8 mouse cellular contexts compared by ENCODE assay signal in the genomic region with DNA sequence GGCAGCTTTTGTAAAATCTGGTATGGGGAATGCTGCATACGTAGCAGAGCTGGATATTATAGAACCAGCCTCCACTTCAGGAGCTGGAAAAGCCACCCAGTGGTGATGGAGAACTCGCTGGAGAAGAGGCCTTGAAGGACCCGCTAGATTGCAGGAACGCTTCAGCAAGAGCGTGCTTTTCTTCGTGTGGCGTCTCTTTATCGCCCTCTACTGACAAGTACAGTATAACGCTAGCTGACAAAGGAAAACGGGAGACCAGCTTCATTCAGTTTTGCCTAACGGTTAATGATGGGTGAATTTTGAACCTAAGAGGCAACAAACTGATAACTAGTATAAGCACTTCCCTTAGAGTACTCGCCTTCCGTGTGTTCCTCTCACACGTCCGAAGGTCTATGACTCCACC. TPM values are rescaled to one million over a fixed set of nuclear protein-coding genes. Genes with fewer than 3 reads are reported as not detected.
DNase-seq lines count a peak whose midpoint lies in the region; ATAC-seq lines count a peak whose summit lies in the region.

No protein-coding gene starts in this region.

- H3K9ac ChIP-seq in limb, embryonic 11.5 days (ENCODE audit: low read length) = peak overlapping the region; percentile 22; the same call in 1 of the 2 replicates
- H3K9ac ChIP-seq in neural tube, embryonic 12.5 days = no peak overlapping the region

- H3K9me3 ChIP-seq in limb, embryonic 11.5 days (ENCODE audit: control insufficient read depth, low read length) = no peaks in the 10 kb centered on the region
- no peaks in the 10 kb centered on the region for H3K9me3 ChIP-seq in neural tube, embryonic 12.5 days

- no peak overlapping the region for H3K4me3 ChIP-seq in limb, embryonic 11.5 days (ENCODE audit: low read depth, low read length)
- no peak overlapping the region for H3K4me3 ChIP-seq in neural tube, embryonic 12.5 days

- no peak overlapping the region for H3K27ac ChIP-seq in limb, embryonic 11.5 days (replicated peaks; ENCODE audit: low read depth, low read length)
- H3K27ac ChIP-seq in neural tube, embryonic 12.5 days = no peak overlapping the region

- peak; percentile 82 for ATAC-seq in granulocyte monocyte progenitor cell, adult 5-6 weeks (replicated peaks; ENCODE audit: poor library complexity, severe bottlenecking)
- ATAC-seq in limb, embryonic 11.5 days (ENCODE audit: insufficient number of reproducible peaks, low FRiP score, low TSS enrichment, low read depth) = no peak
- ATAC-seq in neural tube, embryonic 12.5 days (ENCODE audit: low FRiP score, low read depth) = 0 out of 2 replicates have a peak, but pooled peaks have one; percentile 41
- no peak for ATAC-seq in erythroblast, adult 5-6 weeks (replicated peaks; ENCODE audit: low FRiP score, poor library complexity, severe bottlenecking)

- WGBS in limb, embryonic 11.5 days = 4% methylated on average over 15 of the region's 15 CpGs
- 5% methylated on average over 15 of the region's 15 CpGs for WGBS in neural tube, embryonic 12.5 days

- H3K4me2 ChIP-seq in limb, embryonic 11.5 days (ENCODE audit: low read depth, severe bottlenecking) = no peak overlapping the region
- H3K4me2 ChIP-seq in neural tube, embryonic 12.5 days (replicated peaks) = no peak overlapping the region

- no peaks in the 10 kb centered on the region for H3K36me3 ChIP-seq in limb, embryonic 11.5 days (ENCODE audit: control insufficient read depth, insufficient read depth, low read length)
- H3K36me3 ChIP-seq in neural tube, embryonic 12.5 days = no peaks in the 10 kb centered on the region

- peak; percentile 37 for DNase-seq in urinary bladder, postnatal 14 days (ENCODE audit: low spot score)
- no peak for DNase-seq in urinary bladder, postnatal 4 days (ENCODE audit: low spot score in 2 of 2)
- peak; percentile 53 for DNase-seq in cerebellum, adult 9-11 months
- DNase-seq in kidney, adult 18-20 months = peak; percentile 39
- peak; percentile 76 for DNase-seq in limb, embryonic 11.5 days (ENCODE audit: low spot score)

- peaks cover 5% of the 10 kb centered on the region; the same call in 1 of the 2 replicates for H3K4me1 ChIP-seq in limb, embryonic 11.5 days (ENCODE audit: control insufficient read depth, insufficient read depth, low read length)
- no peaks in the 10 kb centered on the region for H3K4me1 ChIP-seq in neural tube, embryonic 12.5 days

- no peaks in the 10 kb centered on the region for H3K27me3 ChIP-seq in limb, embryonic 11.5 days (ENCODE audit: control insufficient read depth, insufficient read depth, low read length)
- no peaks in the 10 kb centered on the region for H3K27me3 ChIP-seq in neural tube, embryonic 12.5 days (replicated peaks)

RNA-seq across cellular contexts. Expression of a gene that starts 9.0 kb away (rescaled TPM):
- not detected in 2 replicates for total RNA-seq in granulocyte monocyte progenitor cell, adult 5-6 weeks (2014; fragmentation: Nextera tagmentation)
- not detected in 2 replicates for total RNA-seq in granulocyte monocyte progenitor cell, adult 5-6 weeks (2017)
- polyA plus RNA-seq in limb, embryonic 11.5 days (2014; fragmentation: Nextera tagmentation; extraction: Ambion mirVana) = 11.3 and 12.3 TPM in 2 replicates
- 4.0 and 4.5 TPM in 2 replicates for polyA plus RNA-seq in neural tube, embryonic 12.5 days (2016; fragmentation: Nextera tagmentation; extraction: Ambion mirVana)
- total RNA-seq in erythroblast, adult 5-6 weeks (2015; ENCODE audit: low replicate concordance) = not detected in 2 replicates
- total RNA-seq in erythroblast, adult 5-6 weeks (2017; ENCODE audit: low replicate concordance) = not detected in 2 replicates

RNA-seq across cellular contexts. Expression of a gene that starts 35.6 kb away (rescaled TPM):
- total RNA-seq in granulocyte monocyte progenitor cell, adult 5-6 weeks (2014; fragmentation: Nextera tagmentation) = 2.3 TPM in 1 of 2 replicates, not detected in the other
- 1.9 and 2.4 TPM in 2 replicates for total RNA-seq in granulocyte monocyte progenitor cell, adult 5-6 weeks (2017)
- 0.25 and 0.52 TPM in 2 replicates for polyA plus RNA-seq in limb, embryonic 11.5 days (2014; fragmentation: Nextera tagmentation; extraction: Ambion mirVana)
- 0.23 TPM in 1 of 2 replicates, not detected in the other for polyA plus RNA-seq in neural tube, embryonic 12.5 days (2016; fragmentation: Nextera tagmentation; extraction: Ambion mirVana)
- total RNA-seq in erythroblast, adult 5-6 weeks (2015; ENCODE audit: low replicate concordance) = not detected in 2 replicates
- not detected in 2 replicates for total RNA-seq in erythroblast, adult 5-6 weeks (2017; ENCODE audit: low replicate concordance)

RNA-seq across cellular contexts. Expression of a gene that starts 58.7 kb away (rescaled TPM):
- total RNA-seq in granulocyte monocyte progenitor cell, adult 5-6 weeks (2014; fragmentation: Nextera tagmentation) = 26.0 and 30.7 TPM in 2 replicates
- 24.1 and 37.1 TPM in 2 replicates for total RNA-seq in granulocyte monocyte progenitor cell, adult 5-6 weeks (2017)
- polyA plus RNA-seq in limb, embryonic 11.5 days (2014; fragmentation: Nextera tagmentation; extraction: Ambion mirVana) = 34.2 and 36.8 TPM in 2 replicates
- polyA plus RNA-seq in neural tube, embryonic 12.5 days (2016; fragmentation: Nextera tagmentation; extraction: Ambion mirVana) = 43.1 and 50.1 TPM in 2 replicates
- 4.4 and 6.9 TPM in 2 replicates for total RNA-seq in erythroblast, adult 5-6 weeks (2015; ENCODE audit: low replicate concordance)
- 2.5 and 6.1 TPM in 2 replicates for total RNA-seq in erythroblast, adult 5-6 weeks (2017; ENCODE audit: low replicate concordance)

Comparison
In these comparisons a context has a peak if more than half of its experiments do, and no peak if none do; other contexts are left out.
1. DNase-seq: peak in urinary bladder, postnatal 14 days (single experiment), cerebellum, adult 9-11 months (single experiment), kidney, adult 18-20 months (single experiment) and limb, embryonic 11.5 days (single experiment); none in urinary bladder, postnatal 4 days (0 of 2).
2. ATAC-seq: peak in granulocyte monocyte progenitor cell, adult 5-6 weeks (single experiment) and neural tube, embryonic 12.5 days (single experiment); none in limb, embryonic 11.5 days (single experiment) and erythroblast, adult 5-6 weeks (single experiment).